Mouse (Mus musculus) kidney, adult 2 months (tissue): ENCODE results near the gene Upp2. TPM values are rescaled to one million over a fixed set of nuclear protein-coding genes. Genes with fewer than 3 reads are reported as not detected.
A peak's percentile ranks its signal among the peaks of the same experiment; 100 is the strongest.

Experiments used
- DNase-seq: peaks from one replicate; pipeline ENCODE4 v3.0.0; 2021
- H3K27ac ChIP-seq: fragments of 200-500 bp; 2 replicates; pipeline ENCODE4 v1.5.1; 2012; ENCODE audit warnings: low read depth, low read length, control low read depth, inconsistent platforms; ENCODE audit not compliant: insufficient read depth
- H3K27me3 ChIP-seq: fragments of 200-500 bp; replicated peaks from 2 replicates; pipeline ENCODE4 v1.6.1; 2012; ENCODE audit warnings: mild to moderate bottlenecking, moderate library complexity, low read length, inconsistent platforms; ENCODE audit not compliant: control insufficient read depth, insufficient read depth
- H3K36me3 ChIP-seq: fragments of 200-500 bp; 2 replicates; pipeline ENCODE4 v1.6.1; 2012; ENCODE audit warnings: mild to moderate bottlenecking, moderate library complexity, low read length, inconsistent platforms; ENCODE audit not compliant: control insufficient read depth, insufficient read depth
- H3K4me1 ChIP-seq: fragments of 200-500 bp; 2 replicates; pipeline ENCODE4 v1.6.1; 2011; ENCODE audit warnings: low read length; ENCODE audit not compliant: control insufficient read depth, insufficient read depth
- H3K4me3 ChIP-seq: fragments of 200-500 bp; 2 replicates; pipeline ENCODE4 v1.5.1; 2011; ENCODE audit warnings: mild to moderate bottlenecking, low read depth, low read length, control low read depth; ENCODE audit not compliant: insufficient read depth
- CTCF ChIP-seq: fragments of 200-500 bp; conservative IDR thresholded peaks from 2 replicates; pipeline ENCODE4 v1.5.1; 2011; ENCODE audit warnings: low read depth, mild to moderate bottlenecking, control low read depth, low read length, moderate library complexity, mixed read lengths; ENCODE audit not compliant: insufficient read depth, insufficient read length
- POLR2A ChIP-seq: fragments of 200-500 bp; IDR thresholded peaks from one replicate; pipeline ENCODE4 v1.6.1; 2011; ENCODE audit warnings: low read depth, low read length, control low read depth
- WGBS: fragments of 180-500 bp; shearing (Covaris S2); methylation state at CpG from one replicate; pipeline ENCODE4 v1.1.7; 2018; 5-methylcytosine and 5-hydroxymethylcytosine counted together
- polyA plus RNA-seq: library from polyadenylated mRNA; depleted of rRNA; stranded (reverse); fragments of >200 nt; gene quantifications from 2 replicates; pipeline ENCODE4 v1.2.3, GENCODE M21; 2012

Upp2 gene
- polyA plus RNA-seq, 1 experiment: 15.5 TPM

DNA sequence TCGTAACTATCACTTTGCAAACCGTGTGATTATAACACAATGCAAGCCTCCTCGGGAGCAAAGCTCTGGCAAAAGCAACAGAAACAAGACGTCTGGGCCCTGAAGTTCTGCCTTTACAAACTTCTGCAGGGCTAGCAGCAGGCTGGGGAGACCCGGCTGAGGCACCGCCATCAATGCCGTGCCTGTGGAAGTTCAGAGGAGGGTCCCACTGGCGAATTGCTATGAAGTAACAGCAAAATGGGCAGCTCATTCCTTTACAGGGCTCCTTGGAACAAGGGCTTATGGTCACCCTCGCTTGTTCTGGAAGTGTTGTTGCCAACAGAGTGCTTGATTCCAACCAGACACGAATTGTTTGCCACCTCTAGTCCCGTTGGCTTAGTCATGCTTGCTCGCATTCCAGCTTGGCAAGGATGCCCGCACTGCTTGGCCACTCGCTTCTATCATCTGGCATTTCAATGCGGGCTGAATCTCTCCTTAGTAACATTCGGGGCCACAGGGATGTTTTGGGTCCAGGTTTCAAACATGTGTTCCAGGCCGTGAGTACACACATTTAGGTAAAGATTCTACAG, 29.8 kb downstream of the Upp2 start:
- no peak for TF ChIP-seq POLR2A
- no peak for TF ChIP-seq CTCF
- H3K36me3 ChIP-seq: no peaks in the 10 kb centered on the region
- no peak overlapping the region for H3K27ac ChIP-seq
- H3K27me3 ChIP-seq: no peaks in the 10 kb centered on the region
- WGBS: 85% methylated on average over 17 of the region's 17 CpGs
- H3K4me1 ChIP-seq: no peaks in the 10 kb centered on the region
- peak; percentile 4 for DNase-seq
- no peak overlapping the region for H3K4me3 ChIP-seq

DNA sequence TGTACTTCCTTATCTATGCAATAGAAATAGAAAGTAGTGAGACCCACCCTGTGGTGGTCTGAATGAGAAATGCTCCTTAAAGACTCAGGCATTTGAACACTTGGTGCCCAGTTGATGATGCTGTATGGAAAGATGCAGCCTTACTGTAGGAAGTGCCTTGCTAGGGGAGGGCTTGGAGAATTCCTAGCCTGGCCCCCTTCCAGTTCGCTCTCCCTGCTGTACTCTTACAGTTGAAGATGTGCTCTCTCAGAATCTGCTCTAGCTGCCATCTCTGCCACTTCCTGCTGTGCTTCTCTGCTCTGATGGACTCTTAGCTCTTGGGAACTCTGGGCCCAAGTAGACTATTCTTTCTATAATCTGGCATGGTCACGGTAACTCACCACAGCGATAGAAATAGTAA, 30.5 kb downstream of the Upp2 start:
- 97% methylated on average over 3 of the region's 3 CpGs for WGBS
- DNase-seq: no peak

GRCm38 (mm10) chr2:58599639-58600038, 32.5 kb downstream of the Upp2 start:
- H3K27ac ChIP-seq: no peak overlapping the region
- TF ChIP-seq CTCF (no peak), POLR2A (no peak)
- no peak for DNase-seq
- no peak overlapping the region for H3K4me3 ChIP-seq
- no peaks in the 10 kb centered on the region for H3K27me3 ChIP-seq
- H3K36me3 ChIP-seq: no peaks in the 10 kb centered on the region
- H3K4me1 ChIP-seq: no peaks in the 10 kb centered on the region
- 95% methylated on average over 6 of the region's 6 CpGs for WGBS

More for the DNA sequence above, 30.5 kb downstream of the Upp2 start:
- Histone ChIP-seq H3K4me3 (no peak overlapping the region), H3K4me1 (no peaks in the 10 kb centered on the region), H3K27ac (no peak overlapping the region), H3K27me3 (no peaks in the 10 kb centered on the region), H3K36me3 (no peaks in the 10 kb centered on the region)
- no peak for TF ChIP-seq CTCF
- no peak for TF ChIP-seq POLR2A

GRCm38 (mm10) chr2:58601382-58601781, 34.3 kb downstream of the Upp2 start:
- Histone ChIP-seq H3K27me3 (no peaks in the 10 kb centered on the region), H3K4me1 (no peaks in the 10 kb centered on the region), H3K4me3 (no peak overlapping the region), H3K27ac (no peak overlapping the region), H3K36me3 (no peaks in the 10 kb centered on the region)
- TF ChIP-seq POLR2A: no peak
- TF ChIP-seq CTCF: no peak
- DNase-seq: no peak
- WGBS: 50% methylated on average over 4 of the region's 4 CpGs

- TF ChIP-seq CTCF (no peak), POLR2A (no peak)
- Histone ChIP-seq H3K4me3 (no peak overlapping the region), H3K27ac (no peak overlapping the region), H3K27me3 (no peaks in the 10 kb centered on the region), H3K4me1 (no peaks in the 10 kb centered on the region), H3K36me3 (no peaks in the 10 kb centered on the region)
- DNase-seq: no peak
- 73% methylated on average over 3 of the region's 3 CpGs for WGBS
These were observed 36.3 kb downstream of the Upp2 start for GRCm38 (mm10) chr2:58603379-58603778.

- no peak for DNase-seq
These were observed 37.7 kb downstream of the Upp2 start for GRCm38 (mm10) chr2:58604791-58605190.

DNA sequence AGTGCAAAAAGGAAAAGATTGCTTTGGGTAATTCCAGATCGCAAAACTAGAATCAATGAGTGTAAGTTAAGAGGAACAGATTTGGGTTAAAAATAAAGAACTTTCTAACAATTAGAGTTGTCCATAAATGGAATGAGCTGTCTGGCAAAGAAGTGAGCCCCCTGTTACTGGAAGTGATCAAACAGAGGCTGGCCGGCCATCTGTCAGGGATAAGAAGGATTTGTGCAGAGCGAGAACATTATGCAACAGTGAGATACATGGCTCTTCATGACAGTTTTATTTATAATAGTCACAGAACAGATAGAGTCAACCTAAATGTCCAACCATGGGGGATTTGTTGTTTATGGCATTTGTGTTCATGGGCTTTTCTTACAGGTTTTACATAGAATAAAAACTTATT, 46.6 kb downstream of the Upp2 start:
- Histone ChIP-seq H3K36me3 (no peaks in the 10 kb centered on the region), H3K27ac (no peak overlapping the region), H3K4me1 (no peaks in the 10 kb centered on the region), H3K27me3 (no peaks in the 10 kb centered on the region), H3K4me3 (no peak overlapping the region)
- no peak for TF ChIP-seq CTCF
- no peak for TF ChIP-seq POLR2A
- 91% methylated on average over 3 of the region's 3 CpGs for WGBS
- DNase-seq: no peak

More at GRCm38 (mm10) chr2:58604791-58605190, 37.7 kb downstream of the Upp2 start:
- no peaks in the 10 kb centered on the region for H3K36me3 ChIP-seq
- no peak overlapping the region for H3K27ac ChIP-seq
- H3K4me3 ChIP-seq: no peak overlapping the region
- H3K4me1 ChIP-seq: no peaks in the 10 kb centered on the region
- TF ChIP-seq CTCF (no peak), POLR2A (no peak)
- WGBS: 93% methylated on average over 3 of the region's 3 CpGs
- no peaks in the 10 kb centered on the region for H3K27me3 ChIP-seq
